22 mouse cellular contexts compared by ENCODE assay signal in genomic region chr6:86640776-86641175, GRCm38 (mm10). TPM values are rescaled to one million over a fixed set of nuclear protein-coding genes. Genes with fewer than 3 reads are reported as not detected.
DNase-seq lines count a peak whose midpoint lies in the region; ATAC-seq and TF ChIP-seq lines count a peak whose summit lies in the region.
"Had no signal": no experiment of that assay in that cellular context is flagged by ENCODE, and none has a peak within 500 bp of the region (broad histone marks: within the 10 kb centered on the region; RNA-seq: fewer than 3 reads in every experiment).

No protein-coding gene starts in this region.

- peak overlapping the region; percentile 76 for H3K9ac ChIP-seq in liver, embryonic 12.5 days
- no peak overlapping the region for H3K9ac ChIP-seq in stomach, postnatal 0 days (ENCODE audit: low read length)
- H3K9ac ChIP-seq: embryonic facial prominence, embryonic 15.5 days; forebrain, embryonic 12.5 days; heart, embryonic 15.5 days; midbrain, embryonic 12.5 days; neural tube, embryonic 12.5 days had no signal

- peak; percentile 37 for DNase-seq in c-Kit-negative CD71-positive TER-119-positive erythroid progenitor cells, embryonic 14.5 days (ENCODE audit: low read depth, low spot score)
- DNase-seq in stomach, postnatal 0 days (ENCODE audit: low spot score): peak; percentile 55
- DNase-seq in spleen, postnatal 4 days (ENCODE audit: low spot score in 2 of 2): no peak
- DNase-seq in urinary bladder, adult 18-20 months (ENCODE audit: low spot score in 2 of 2): no peak
- DNase-seq: cerebellum, adult 11 months; cerebellum, postnatal 14 days; heart, adult 2 months; kidney, adult 18-20 months; kidney, postnatal 10 days; layer of hippocampus, postnatal 36 days; right cerebral cortex, postnatal 4 days; thymus, postnatal 36 days had no signal

- peak overlapping the region; percentile 65 for H3K4me3 ChIP-seq in erythroblast, embryonic 14.5 days (replicated peaks)
- peak overlapping the region; percentile 36 for H3K4me3 ChIP-seq in liver, embryonic 12.5 days
- H3K4me3 ChIP-seq in stomach, postnatal 0 days (ENCODE audit: low read depth, low read length): no peak overlapping the region
- H3K4me3 ChIP-seq: embryonic facial prominence, embryonic 15.5 days; forebrain, embryonic 12.5 days; heart, adult 2 months; heart, embryonic 15.5 days; midbrain, embryonic 12.5 days; neural tube, embryonic 12.5 days had no signal

- H3K9me3 ChIP-seq in erythroblast, embryonic 14.5 days (ENCODE audit: control insufficient read depth, low read length): no peaks in the 10 kb centered on the region
- H3K9me3 ChIP-seq in liver, embryonic 12.5 days (replicated peaks): no peaks in the 10 kb centered on the region
- no peaks in the 10 kb centered on the region for H3K9me3 ChIP-seq in stomach, postnatal 0 days (ENCODE audit: control insufficient read depth, low read length)
- H3K9me3 ChIP-seq: embryonic facial prominence, embryonic 15.5 days; forebrain, embryonic 12.5 days; heart, embryonic 15.5 days; midbrain, embryonic 12.5 days; neural tube, embryonic 12.5 days had no signal

- peaks cover 96% of the 10 kb centered on the region for H3K4me1 ChIP-seq in erythroblast, embryonic 14.5 days (ENCODE audit: control insufficient read depth)
- H3K4me1 ChIP-seq in liver, embryonic 12.5 days: peaks cover 78% of the 10 kb centered on the region
- H3K4me1 ChIP-seq in stomach, postnatal 0 days (replicated peaks; ENCODE audit: control insufficient read depth, insufficient read depth): no peaks in the 10 kb centered on the region
- H3K4me1 ChIP-seq: forebrain, embryonic 12.5 days; midbrain, embryonic 12.5 days; neural tube, embryonic 12.5 days had no signal

- no peak for ATAC-seq in erythroblast, adult 5-6 weeks (replicated peaks; ENCODE audit: low FRiP score, poor library complexity, severe bottlenecking)
- no peak for ATAC-seq in liver, embryonic 12.5 days
- ATAC-seq in stomach, postnatal 0 days (ENCODE audit: low FRiP score, low TSS enrichment): no peak

- TF ChIP-seq CTCF in stomach, postnatal 0 days (IDR thresholded peaks at IDR 0.05; ENCODE audit: low read depth): no peak

- no peaks in the 10 kb centered on the region for H3K27me3 ChIP-seq in erythroblast, embryonic 14.5 days (ENCODE audit: control insufficient read depth)
- H3K27me3 ChIP-seq in liver, embryonic 12.5 days (replicated peaks): no peaks in the 10 kb centered on the region
- no peaks in the 10 kb centered on the region for H3K27me3 ChIP-seq in stomach, postnatal 0 days (ENCODE audit: control insufficient read depth, insufficient read depth, low read length)
- H3K27me3 ChIP-seq: embryonic facial prominence, embryonic 15.5 days; forebrain, embryonic 12.5 days; heart, embryonic 15.5 days; midbrain, embryonic 12.5 days; neural tube, embryonic 12.5 days had no signal

- no peak for TF ChIP-seq EP300 in stomach, postnatal 0 days (optimal IDR thresholded peaks at IDR 0.05)

- peak overlapping the region; percentile 99 for H3K27ac ChIP-seq in liver, embryonic 12.5 days
- H3K27ac ChIP-seq in stomach, postnatal 0 days (replicated peaks): peak overlapping the region; percentile 24; the same call in 1 of the 2 replicates
- H3K27ac ChIP-seq: embryonic facial prominence, embryonic 15.5 days; forebrain, embryonic 12.5 days; heart, adult 2 months; heart, embryonic 15.5 days; macrophage; midbrain, embryonic 12.5 days; neural tube, embryonic 12.5 days had no signal

- H3K4me2 ChIP-seq in liver, embryonic 12.5 days: peak overlapping the region; percentile 68
- no peak overlapping the region for H3K4me2 ChIP-seq in stomach, postnatal 0 days (replicated peaks; ENCODE audit: low read depth)
- H3K4me2 ChIP-seq: embryonic facial prominence, embryonic 15.5 days; forebrain, embryonic 12.5 days; heart, embryonic 15.5 days; midbrain, embryonic 12.5 days; neural tube, embryonic 12.5 days had no signal

- WGBS in liver, embryonic 12.5 days (ENCODE audit: insufficient replicate concordance): 83% methylated on average over 8 of the region's 8 CpGs
- WGBS in stomach, postnatal 0 days: 68% methylated on average over 8 of the region's 8 CpGs

- H3K36me3 ChIP-seq in erythroblast, embryonic 14.5 days (ENCODE audit: control insufficient read depth): peaks cover 29% of the 10 kb centered on the region
- H3K36me3 ChIP-seq in liver, embryonic 12.5 days: no peaks in the 10 kb centered on the region
- H3K36me3 ChIP-seq in stomach, postnatal 0 days (ENCODE audit: control insufficient read depth, insufficient read depth, low read length): no peaks in the 10 kb centered on the region
- H3K36me3 ChIP-seq: embryonic facial prominence, embryonic 15.5 days; forebrain, embryonic 12.5 days; heart, embryonic 15.5 days; midbrain, embryonic 12.5 days; neural tube, embryonic 12.5 days had no signal

RNA-seq across cellular contexts. Expression of gene Asprv1, which starts 12.8 kb away (rescaled TPM):
- polyA plus RNA-seq in erythroblast, embryonic 14.5 days (2012): 0.03 TPM in 1 of 2 replicates, not detected in the other
- total RNA-seq in erythroblast, adult 5-6 weeks (2015; ENCODE audit: low replicate concordance): 6.1 and 10.2 TPM in 2 replicates
- total RNA-seq in erythroblast, adult 5-6 weeks (2017; ENCODE audit: low replicate concordance): 0.28 and 1.4 TPM in 2 replicates
- polyA plus RNA-seq in liver, embryonic 12.5 days (2016; fragmentation: Nextera tagmentation; extraction: Ambion mirVana): 0.13 TPM in 2 replicates
- 2,145 and 2,418 TPM in 2 replicates for polyA plus RNA-seq in stomach, postnatal 0 days (2015; fragmentation: Nextera tagmentation; extraction: Ambion mirVana)
- total RNA-seq: gastrocnemius, adult 8-10 months had no signal

RNA-seq across cellular contexts. Expression of gene Mxd1, which starts 28.2 kb away (rescaled TPM):
- 11.9 and 12.6 TPM in 2 replicates for polyA plus RNA-seq in erythroblast, embryonic 14.5 days (2012)
- 323 and 336 TPM in 2 replicates for total RNA-seq in erythroblast, adult 5-6 weeks (2015; ENCODE audit: low replicate concordance)
- total RNA-seq in erythroblast, adult 5-6 weeks (2017; ENCODE audit: low replicate concordance): 573 and 620 TPM in 2 replicates
- polyA plus RNA-seq in liver, embryonic 12.5 days (2016; fragmentation: Nextera tagmentation; extraction: Ambion mirVana): 35.1 and 39.7 TPM in 2 replicates
- polyA plus RNA-seq in stomach, postnatal 0 days (2015; fragmentation: Nextera tagmentation; extraction: Ambion mirVana): 24.4 and 27.3 TPM in 2 replicates

RNA-seq across cellular contexts. Expression of gene Snrnp27, which starts 43.5 kb away (rescaled TPM):
- 27.7 and 41.0 TPM in 2 replicates for polyA plus RNA-seq in erythroblast, embryonic 14.5 days (2012)
- total RNA-seq in erythroblast, adult 5-6 weeks (2015; ENCODE audit: low replicate concordance): 22.4 and 32.1 TPM in 2 replicates
- 65.8 and 91.9 TPM in 2 replicates for total RNA-seq in erythroblast, adult 5-6 weeks (2017; ENCODE audit: low replicate concordance)
- 82.0 and 85.1 TPM in 2 replicates for polyA plus RNA-seq in liver, embryonic 12.5 days (2016; fragmentation: Nextera tagmentation; extraction: Ambion mirVana)
- 82.7 and 90.8 TPM in 2 replicates for polyA plus RNA-seq in stomach, postnatal 0 days (2015; fragmentation: Nextera tagmentation; extraction: Ambion mirVana)

Comparison
In these comparisons a context has a peak if more than half of its experiments do, and no peak if none do; other contexts are left out.
1. DNase-seq: peak in c-Kit-negative CD71-positive TER-119-positive erythroid progenitor cells, embryonic 14.5 days (single experiment) and stomach, postnatal 0 days (single experiment); none in spleen, postnatal 4 days (0 of 2) and urinary bladder, adult 18-20 months (0 of 2).
2. RNA of gene Asprv1, which starts 12.8 kb away (polyA plus RNA-seq): 2,145 to 2,418 TPM in stomach, postnatal 0 days; 0.13 TPM in liver, embryonic 12.5 days and 0.03 TPM in erythroblast, embryonic 14.5 days; every median in the first group is over 1,000 times any median in the second.